8 mouse cellular contexts compared by ENCODE assay signal in the genomic region with DNA sequence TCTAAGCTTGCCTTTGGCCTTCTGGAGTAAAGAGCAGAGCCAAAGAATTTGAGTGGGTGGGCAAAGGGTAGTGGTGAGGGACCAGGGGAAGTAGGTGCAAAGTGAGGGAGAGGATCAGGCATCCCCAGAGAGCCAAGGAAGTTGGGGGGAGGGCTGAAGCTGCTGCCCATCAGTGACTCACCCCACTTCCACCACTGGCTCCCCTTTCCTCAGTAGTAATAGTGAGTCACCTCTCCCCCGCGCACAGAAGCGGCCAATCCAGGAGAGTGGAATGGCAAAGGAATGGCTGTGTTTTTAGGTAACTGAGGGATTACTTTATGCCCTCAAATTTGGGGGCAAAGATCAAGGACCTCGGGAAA. TPM values are rescaled to one million over a fixed set of nuclear protein-coding genes. Genes with fewer than 3 reads are reported as not detected.
DNase-seq lines count a peak whose midpoint lies in the region; ATAC-seq and TF ChIP-seq lines count a peak whose summit lies in the region.

No protein-coding gene starts in this region.

- TF ChIP-seq RAD21 in CH12.LX (IDR thresholded peaks at IDR 0.05; ENCODE audit: low read depth, low read length): no peak

- H3K9me3 ChIP-seq in CH12.LX (replicated peaks; ENCODE audit: low read length): no peaks in the 10 kb centered on the region
- no peaks in the 10 kb centered on the region for H3K9me3 ChIP-seq in forebrain, embryonic 10.5 days
- no peaks in the 10 kb centered on the region for H3K9me3 ChIP-seq in intestine, postnatal 0 days (ENCODE audit: control insufficient read depth)
- no peaks in the 10 kb centered on the region for H3K9me3 ChIP-seq in midbrain, postnatal 0 days (ENCODE audit: low read length)

- TF ChIP-seq EP300 in CH12.LX (IDR thresholded peaks at IDR 0.05; ENCODE audit: low read length): no peak

- no peak for DNase-seq in cerebellum, adult 11-12 months
- DNase-seq in CH12.LX (ENCODE audit: extremely low read depth): no peak
- DNase-seq in forebrain, embryonic 10.5 days (ENCODE audit: extremely low spot score, low spot score): no peak
- no peak for DNase-seq in midbrain, postnatal 0 days (ENCODE audit: low spot score)
- DNase-seq in yolk sac, embryonic 10.5 days (ENCODE audit: low spot score): no peak
- no peak for DNase-seq in spleen, adult 12 weeks (ENCODE audit: low spot score)

- H3K4me1 ChIP-seq in CH12.LX (ENCODE audit: control insufficient read depth in 1 of 2, insufficient read depth in 2 of 2): peaks cover 10 to 65% of the 10 kb centered on the region in 2 experiments
- peaks cover 61% of the 10 kb centered on the region for H3K4me1 ChIP-seq in forebrain, embryonic 10.5 days
- peaks cover 7% of the 10 kb centered on the region for H3K4me1 ChIP-seq in intestine, postnatal 0 days (replicated peaks; ENCODE audit: control insufficient read depth, insufficient read depth, low read length)
- peaks cover 9% of the 10 kb centered on the region; the same call in 1 of the 2 replicates for H3K4me1 ChIP-seq in midbrain, postnatal 0 days (ENCODE audit: insufficient read depth, low read length)

- peaks cover 10% of the 10 kb centered on the region for H3K27me3 ChIP-seq in CH12.LX (replicated peaks)
- peaks cover 56% of the 10 kb centered on the region for H3K27me3 ChIP-seq in forebrain, embryonic 10.5 days (ENCODE audit: poor library complexity, severe bottlenecking)
- no peaks in the 10 kb centered on the region for H3K27me3 ChIP-seq in intestine, postnatal 0 days (replicated peaks; ENCODE audit: control insufficient read depth, insufficient read depth, low read length)
- H3K27me3 ChIP-seq in midbrain, postnatal 0 days (ENCODE audit: insufficient read depth, low read length): no peaks in the 10 kb centered on the region

- H3K4me3 ChIP-seq in CH12.LX (replicated peaks in 1 of 3; ENCODE audit: low read depth in 2 of 3, low read length in 2 of 3, poor library complexity in 1 of 3): peak overlapping the region in 1 of 3 experiments; percentile 87
- peak overlapping the region; percentile 61 for H3K4me3 ChIP-seq in forebrain, embryonic 10.5 days
- H3K4me3 ChIP-seq in intestine, postnatal 0 days (ENCODE audit: low read depth, low read length): peak overlapping the region; percentile 61; the same call in 1 of the 2 replicates
- H3K4me3 ChIP-seq in midbrain, postnatal 0 days (ENCODE audit: low read depth, low read length): peak overlapping the region; percentile 90

- TF ChIP-seq CTCF in CH12.LX (conservative IDR thresholded peaks at IDR 0.05 in 1 of 2, IDR thresholded peaks at IDR 0.05 in 1 of 2; ENCODE audit: low read depth in 2 of 2, low read length in 2 of 2): no peak
- no peak for TF ChIP-seq CTCF in intestine, postnatal 0 days (IDR thresholded peaks at IDR 0.05; ENCODE audit: low read depth)
- no peak for TF ChIP-seq CTCF in midbrain, postnatal 0 days (IDR thresholded peaks at IDR 0.05)

- no peak overlapping the region for H3K9ac ChIP-seq in CH12.LX (ENCODE audit: insufficient read depth, low read depth)
- H3K9ac ChIP-seq in intestine, postnatal 0 days (ENCODE audit: low read depth, low read length): no peak overlapping the region; the same call in 1 of the 2 replicates
- peak overlapping the region; percentile 87; the same call in 1 of the 2 replicates for H3K9ac ChIP-seq in midbrain, postnatal 0 days (replicated peaks; ENCODE audit: low read length, poor library complexity, severe bottlenecking)

- 13% methylated on average over 4 of the region's 4 CpGs for WGBS in forebrain, embryonic 10.5 days
- WGBS in intestine, postnatal 0 days: 37% methylated on average over 4 of the region's 4 CpGs
- WGBS in midbrain, postnatal 0 days: 19% methylated on average over 4 of the region's 4 CpGs

- no peak overlapping the region for H3K27ac ChIP-seq in CH12.LX (ENCODE audit: insufficient read depth, low read depth)
- peak overlapping the region; percentile 76 for H3K27ac ChIP-seq in forebrain, embryonic 10.5 days
- peak overlapping the region; percentile 83 for H3K27ac ChIP-seq in intestine, postnatal 0 days (ENCODE audit: low read depth, low read length)
- H3K27ac ChIP-seq in midbrain, postnatal 0 days (ENCODE audit: low read depth, low read length): peak overlapping the region; percentile 67

- dilution Hi-C loops in CH12.LX (cut with MboI; ENCODE audit: extremely low pct_ligation_motif_present, extremely low pct_unique_long_range_greater_than_20kb, low sequenced_read_pairs): no loop called here

- 0 out of 2 replicates have a peak, but pooled peaks have one; percentile 5 for ATAC-seq in cerebellum, adult (ENCODE audit: insufficient number of reproducible peaks, low FRiP score, low TSS enrichment)
- ATAC-seq in intestine, postnatal 0 days: peak; percentile 25
- ATAC-seq in midbrain, postnatal 0 days (ENCODE audit: low FRiP score): no peak

- peak overlapping the region; percentile 79; the same call in 1 of the 2 replicates for H3K4me2 ChIP-seq in CH12.LX (ENCODE audit: insufficient read depth, low read depth, poor library complexity, severe bottlenecking)
- peak overlapping the region; percentile 86 for H3K4me2 ChIP-seq in intestine, postnatal 0 days (replicated peaks; ENCODE audit: low read depth)
- H3K4me2 ChIP-seq in midbrain, postnatal 0 days (ENCODE audit: low read depth, low read length, poor library complexity, severe bottlenecking): peak overlapping the region; percentile 86

- H3K36me3 ChIP-seq in CH12.LX (replicated peaks in 1 of 2; ENCODE audit: control insufficient read depth in 1 of 2, insufficient read depth in 1 of 2, low read length in 1 of 2): no peaks in the 10 kb centered on the region
- H3K36me3 ChIP-seq in forebrain, embryonic 10.5 days (replicated peaks): no peaks in the 10 kb centered on the region
- no peaks in the 10 kb centered on the region for H3K36me3 ChIP-seq in intestine, postnatal 0 days (ENCODE audit: control insufficient read depth, insufficient read depth)
- H3K36me3 ChIP-seq in midbrain, postnatal 0 days (ENCODE audit: insufficient read depth, low read length): no peaks in the 10 kb centered on the region; the same call in 1 of the 2 replicates

- in situ Hi-C loops in CH12.LX (cut with MboI; ENCODE audit: low pct_ligation_motif_present, low pct_unique_long_range_greater_than_20kb, low sequenced_read_pairs): no loop called here

- TF ChIP-seq POLR2A in CH12.LX (IDR thresholded peaks at IDR 0.05; ENCODE audit: low read depth, low read length): no peak

- H3K79me2 ChIP-seq in CH12.LX (replicated peaks; ENCODE audit: control insufficient read depth, extremely low read depth, insufficient read depth, poor library complexity, severe bottlenecking): no peaks in the 10 kb centered on the region; the same call in 1 of the 2 replicates

TF ChIP-seq in CH12.LX, 34 proteins besides CTCF, POLR2A, EP300 and RAD21:
- TF ChIP-seq CHD1 (IDR thresholded peaks at IDR 0.05; ENCODE audit: low read depth, low read length) (0 out of 2 replicates have a peak, but pooled peaks have one; percentile 20), CHD2 (IDR thresholded peaks at IDR 0.05; ENCODE audit: low read length) (peak; percentile 34; the same call in 1 of the 2 replicates), NRF1 (IDR thresholded peaks at IDR 0.05; ENCODE audit: low read depth, low read length) (no peak)

RNA-seq across cellular contexts. Expression of a gene that starts 6.3 kb away (rescaled TPM):
- total RNA-seq in CH12.LX (2012; rRNA removed): 60.7 and 67.7 TPM in 2 replicates
- 16.1 and 19.8 TPM in 2 replicates for total RNA-seq in CH12.LX (2014; rRNA removed)
- polyA plus RNA-seq in CH12.LX (2012; ENCODE audit: insufficient read length, low read depth): 17.2 and 21.5 TPM in 2 replicates
- 11.6 and 11.8 TPM in 2 replicates for polyA plus RNA-seq in forebrain, embryonic 10.5 days (2016; fragmentation: Nextera tagmentation; extraction: Ambion mirVana)
- polyA plus RNA-seq in intestine, postnatal 0 days (2015; fragmentation: Nextera tagmentation; extraction: Ambion mirVana): 92.5 and 96.5 TPM in 2 replicates
- 57.6 and 75.0 TPM in 2 replicates for total RNA-seq in midbrain, postnatal 0 days (2014; rRNA removed)
- polyA plus RNA-seq in midbrain, postnatal 0 days (2015; fragmentation: Nextera tagmentation; extraction: Ambion mirVana): 74.1 and 77.2 TPM in 2 replicates

RNA-seq across cellular contexts. Expression of a gene that starts 28.7 kb away (rescaled TPM):
- total RNA-seq in CH12.LX (2012; rRNA removed) (3.4 and 4.9 TPM in 2 replicates), CH12.LX (2014; rRNA removed) (0.86 and 1.1 TPM in 2 replicates)
- 2.0 and 2.5 TPM in 2 replicates for polyA plus RNA-seq in CH12.LX (2012; ENCODE audit: insufficient read length, low read depth)
- polyA plus RNA-seq in forebrain, embryonic 10.5 days (2016; fragmentation: Nextera tagmentation; extraction: Ambion mirVana): 27.4 and 28.6 TPM in 2 replicates
- 2.8 TPM in 2 replicates for polyA plus RNA-seq in intestine, postnatal 0 days (2015; fragmentation: Nextera tagmentation; extraction: Ambion mirVana)
- total RNA-seq in midbrain, postnatal 0 days (2014; rRNA removed): 56.9 and 58.2 TPM in 2 replicates
- 15.4 and 16.1 TPM in 2 replicates for polyA plus RNA-seq in midbrain, postnatal 0 days (2015; fragmentation: Nextera tagmentation; extraction: Ambion mirVana)

RNA-seq across cellular contexts. Expression of a gene that starts 42.5 kb away (rescaled TPM):
- total RNA-seq in CH12.LX (2012; rRNA removed) (4.5 and 4.7 TPM in 2 replicates), CH12.LX (2014; rRNA removed) (2.3 and 3.5 TPM in 2 replicates)
- 7.1 and 7.9 TPM in 2 replicates for polyA plus RNA-seq in CH12.LX (2012; ENCODE audit: insufficient read length, low read depth)
- polyA plus RNA-seq in forebrain, embryonic 10.5 days (2016; fragmentation: Nextera tagmentation; extraction: Ambion mirVana): 5.9 and 6.7 TPM in 2 replicates
- 93.1 and 101 TPM in 2 replicates for polyA plus RNA-seq in intestine, postnatal 0 days (2015; fragmentation: Nextera tagmentation; extraction: Ambion mirVana)
- 52.6 and 62.0 TPM in 2 replicates for total RNA-seq in midbrain, postnatal 0 days (2014; rRNA removed)
- 42.1 and 44.2 TPM in 2 replicates for polyA plus RNA-seq in midbrain, postnatal 0 days (2015; fragmentation: Nextera tagmentation; extraction: Ambion mirVana)

RNA-seq across cellular contexts. Expression of a gene that starts 44.6 kb away (rescaled TPM):
- total RNA-seq in CH12.LX (2012; rRNA removed): 4.1 and 7.1 TPM in 2 replicates
- 0.76 and 0.79 TPM in 2 replicates for total RNA-seq in CH12.LX (2014; rRNA removed)
- 1.8 and 2.0 TPM in 2 replicates for polyA plus RNA-seq in CH12.LX (2012; ENCODE audit: insufficient read length, low read depth)
- 2.8 and 4.0 TPM in 2 replicates for polyA plus RNA-seq in forebrain, embryonic 10.5 days (2016; fragmentation: Nextera tagmentation; extraction: Ambion mirVana)
- 79.5 and 89.2 TPM in 2 replicates for polyA plus RNA-seq in intestine, postnatal 0 days (2015; fragmentation: Nextera tagmentation; extraction: Ambion mirVana)
- total RNA-seq in midbrain, postnatal 0 days (2014; rRNA removed): 0.60 TPM in 1 of 2 replicates, not detected in the other
- 0.46 TPM in 1 of 2 replicates, not detected in the other for polyA plus RNA-seq in midbrain, postnatal 0 days (2015; fragmentation: Nextera tagmentation; extraction: Ambion mirVana)

RNA-seq across cellular contexts. Expression of a gene that starts 49.4 kb away (rescaled TPM):
- total RNA-seq in CH12.LX (2012; rRNA removed) (73.2 and 96.6 TPM in 2 replicates), CH12.LX (2014; rRNA removed) (42.3 and 44.0 TPM in 2 replicates)
- polyA plus RNA-seq in CH12.LX (2012; ENCODE audit: insufficient read length, low read depth): 56.0 and 83.9 TPM in 2 replicates
- polyA plus RNA-seq in forebrain, embryonic 10.5 days (2016; fragmentation: Nextera tagmentation; extraction: Ambion mirVana): 172 and 174 TPM in 2 replicates
- 171 and 183 TPM in 2 replicates for polyA plus RNA-seq in intestine, postnatal 0 days (2015; fragmentation: Nextera tagmentation; extraction: Ambion mirVana)
- 46.7 and 66.0 TPM in 2 replicates for total RNA-seq in midbrain, postnatal 0 days (2014; rRNA removed)
- polyA plus RNA-seq in midbrain, postnatal 0 days (2015; fragmentation: Nextera tagmentation; extraction: Ambion mirVana): 187 and 205 TPM in 2 replicates
